28 mouse cellular contexts compared by ENCODE assay signal in the genomic region with DNA sequence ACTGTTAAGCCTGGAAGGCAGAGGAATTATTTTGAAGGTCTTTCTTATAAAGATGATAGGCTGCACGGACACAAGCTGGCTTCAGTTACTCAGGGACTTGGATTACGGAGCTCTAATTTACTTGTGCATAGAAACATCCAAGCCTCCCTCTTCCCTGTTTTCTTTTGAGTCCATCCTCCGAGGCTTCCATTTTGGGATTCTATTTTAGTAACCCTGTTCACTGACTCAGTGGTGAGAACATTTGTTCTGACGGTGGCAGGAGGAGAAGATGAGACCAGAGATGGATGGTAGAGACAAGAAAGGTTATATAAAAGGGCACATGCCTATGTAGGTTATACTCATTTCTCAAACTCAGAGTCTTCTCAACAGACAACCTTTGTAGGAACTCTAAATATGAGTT.
"Had no signal": no experiment of that assay in that cellular context is flagged by ENCODE, and none has a peak within 500 bp of the region (broad histone marks: within the 10 kb centered on the region; RNA-seq: fewer than 3 reads in every experiment).

No protein-coding gene starts in this region.

- H3K4me1 ChIP-seq: embryonic facial prominence, embryonic 10.5 days; embryonic facial prominence, embryonic 12.5 days; embryonic facial prominence, embryonic 13.5 days; embryonic facial prominence, embryonic 15.5 days; forebrain, embryonic 10.5 days; forebrain, embryonic 12.5 days; forebrain, embryonic 13.5 days; forebrain, embryonic 15.5 days had no signal

- H3K4me3 ChIP-seq: embryonic facial prominence, embryonic 10.5 days; embryonic facial prominence, embryonic 12.5 days; embryonic facial prominence, embryonic 13.5 days; embryonic facial prominence, embryonic 15.5 days; erythroblast, embryonic 14.5 days; forebrain, embryonic 10.5 days; forebrain, embryonic 12.5 days; forebrain, embryonic 13.5 days; forebrain, embryonic 15.5 days; gastrocnemius, adult 2 months; heart, adult 2 months had no signal

- H3K27ac ChIP-seq: embryonic facial prominence, embryonic 10.5 days; embryonic facial prominence, embryonic 12.5 days; embryonic facial prominence, embryonic 13.5 days; embryonic facial prominence, embryonic 15.5 days; forebrain, embryonic 10.5 days; forebrain, embryonic 12.5 days; forebrain, embryonic 13.5 days; forebrain, embryonic 15.5 days; gastrocnemius, adult 2 months; heart, adult 2 months had no signal

- ATAC-seq: forebrain, embryonic 13.5 days; forebrain, embryonic 14.5 days; forebrain, embryonic 15.5 days; forebrain, embryonic 16.5 days; forebrain, postnatal 0 days had no signal

- H3K36me3 ChIP-seq: embryonic facial prominence, embryonic 10.5 days; embryonic facial prominence, embryonic 12.5 days; embryonic facial prominence, embryonic 13.5 days; embryonic facial prominence, embryonic 15.5 days; forebrain, embryonic 10.5 days; forebrain, embryonic 12.5 days; forebrain, embryonic 15.5 days had no signal

- H3K9me3 ChIP-seq: embryonic facial prominence, embryonic 10.5 days; embryonic facial prominence, embryonic 12.5 days; embryonic facial prominence, embryonic 13.5 days; embryonic facial prominence, embryonic 15.5 days; forebrain, embryonic 10.5 days; forebrain, embryonic 12.5 days; forebrain, embryonic 13.5 days; forebrain, embryonic 15.5 days had no signal

- H3K9ac ChIP-seq: embryonic facial prominence, embryonic 12.5 days; embryonic facial prominence, embryonic 13.5 days; embryonic facial prominence, embryonic 15.5 days; forebrain, embryonic 12.5 days; forebrain, embryonic 13.5 days; forebrain, embryonic 15.5 days; forebrain, postnatal 0 days had no signal

- H3K27me3 ChIP-seq: embryonic facial prominence, embryonic 12.5 days; embryonic facial prominence, embryonic 13.5 days; embryonic facial prominence, embryonic 15.5 days; forebrain, embryonic 12.5 days; forebrain, embryonic 13.5 days; forebrain, embryonic 15.5 days had no signal

- DNase-seq: cerebellum, adult 8-10 months; cerebellum, adult 9-10 months; cerebellum, adult 9-11 months; cerebellum, postnatal 10 days; cerebellum, postnatal 14 days; cerebellum, postnatal 25 days; cerebellum, postnatal 36 days; embryo, embryonic 11 days; forebrain, postnatal 0 days; gastrocnemius, adult 2 months; gastrocnemius, postnatal 10 days; gastrocnemius, postnatal 14 days; gastrocnemius, postnatal 25 days; gastrocnemius, postnatal 36 days; heart, adult 11 months; heart, adult 18-20 months; heart, adult 2 months had no signal

- H3K4me2 ChIP-seq: embryonic facial prominence, embryonic 12.5 days; embryonic facial prominence, embryonic 13.5 days; embryonic facial prominence, embryonic 15.5 days; forebrain, embryonic 12.5 days; forebrain, embryonic 13.5 days; forebrain, embryonic 15.5 days had no signal
